Mouse (Mus musculus) thymus, adult 2 months (tissue): ENCODE results near the gene Cadm4.

Source experiments
- CTCF ChIP-seq: fragments of 200-500 bp; IDR thresholded peaks from 2 replicates; pipeline ENCODE4 v1.5.1; 2012; ENCODE audit warnings: mild to moderate bottlenecking, control low read depth, low read length, moderate library complexity, borderline replicate concordance; ENCODE audit not compliant: control insufficient read depth, poor library complexity, insufficient read depth; ENCODE audit errors: extremely low read depth
- POLR2A ChIP-seq: fragments of 200-500 bp; IDR thresholded peaks from 2 replicates; pipeline ENCODE4 v1.6.1; 2012; ENCODE audit warnings: mild to moderate bottlenecking, low read length, control low read depth, moderate library complexity; ENCODE audit not compliant: control insufficient read depth, poor library complexity, insufficient read depth; ENCODE audit errors: extremely low read depth

GRCm38 (mm10) chr7:24472442-24472841 lies 9.4 kb upstream of the Cadm4 start:
- no peak for TF ChIP-seq CTCF
- no peak for TF ChIP-seq POLR2A
